Mouse (Mus musculus) spleen, adult 2 months (tissue): ENCODE data around the gene Gm49322.

Experiments
- CTCF ChIP-seq: fragments of 200-500 bp; IDR thresholded peaks from 2 replicates; pipeline ENCODE4 v1.5.1; 2011; ENCODE audit warnings: mild to moderate bottlenecking, inconsistent platforms; ENCODE audit not compliant: insufficient read depth, insufficient read length, insufficient replicate concordance; ENCODE audit errors: extremely low read depth
- POLR2A ChIP-seq: fragments of 200-500 bp; IDR thresholded peaks from 2 replicates; pipeline ENCODE4 v1.6.1; 2011; ENCODE audit warnings: low read depth, low read length, inconsistent platforms

GRCm38 (mm10) chr10:80656863-80657623 lies 51.2 kb downstream of the Gm49322 start, which contains the start of gene Btbd2:
- TF ChIP-seq CTCF (no peak), POLR2A (no peak)
